Mouse (Mus musculus) macrophage (primary cell): ENCODE results near the gene Olfr681. TPM values are rescaled to one million over a fixed set of nuclear protein-coding genes. Genes with fewer than 3 reads are reported as not detected.
"Not testable (repeated sequence)": the region's sequence is repeated elsewhere in the genome, so short reads cannot be mapped to it uniquely, and the experiment has no call there.

Source experiments
- H3K27ac ChIP-seq: fragments of 350-480 bp; formaldehyde crosslinking; 2 replicates; pipeline ENCODE4 v1.9.0; 2021
- H3K36me3 ChIP-seq: fragments of 350-480 bp; formaldehyde crosslinking; 2 replicates; pipeline ENCODE4 v1.9.0; 2021; ENCODE audit errors: inconsistent target
- H3K4me3 ChIP-seq: fragments of 350-480 bp; formaldehyde crosslinking; 2 replicates; pipeline ENCODE4 v1.9.0; 2021; ENCODE audit errors: inconsistent target
- H3K79me2 ChIP-seq: fragments of 350-480 bp; formaldehyde crosslinking; 2 replicates; pipeline ENCODE4 v1.9.0; 2021; ENCODE audit errors: inconsistent target
- WGBS: methylation state at CpG from one replicate; pipeline ENCODE4 v1.1.7; 2026; ENCODE audit warnings: inconsistent platforms; ENCODE audit not compliant: missing documents; 5-methylcytosine and 5-hydroxymethylcytosine counted together
- polyA plus RNA-seq: library from polyadenylated mRNA; stranded (reverse); fragments of 250-400 nt; gene quantifications from 3 replicates; pipeline ENCODE4 v1.2.4, GENCODE M21; 2018; ENCODE audit warnings: inconsistent platforms
- total RNA-seq, 78 experiments: library from RNA; depleted of rRNA; stranded (reverse); fragments of 250-400 nt; gene quantifications; 1 replicate in 9 of 78; 2 replicates in 24 of 78; 3 replicates in 43 of 78; 4 replicates in 2 of 78; pipeline ENCODE4 v1.2.4; 2018; ENCODE audit warnings: inconsistent platforms in 56 of 78

Olfr681 gene
- not detected for total RNA-seq (2018; cell fraction: chromatin; rRNA removed)
- not detected for total RNA-seq (2018; cell fraction: cytosol; rRNA removed)
- total RNA-seq (2018; cell fraction: nucleus; rRNA removed), result not detected
- not detected in 3 replicates for polyA plus RNA-seq

DNA sequence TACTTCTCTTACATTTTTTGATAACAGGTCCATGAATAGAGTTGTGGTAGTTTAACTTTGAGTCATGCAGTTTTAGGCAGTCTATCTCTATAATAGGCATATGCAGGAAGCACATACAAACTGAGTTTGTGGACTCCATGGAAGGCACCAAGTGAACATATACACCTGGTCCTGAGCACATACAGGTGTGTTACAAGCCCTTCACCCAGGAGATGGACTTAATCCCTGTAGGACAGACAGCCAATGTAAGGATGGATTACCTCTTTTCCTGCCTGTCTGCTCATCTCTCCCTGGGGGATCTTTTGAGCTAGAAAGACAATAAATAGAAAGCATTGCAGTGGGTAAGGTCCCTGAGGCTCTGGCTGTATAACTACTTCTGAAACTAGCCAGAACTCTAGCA is at the start of gene Olfr681:
TSS of gene Olfr681 (plus strand) at position 301 of the 400 bp plus-strand sequence.
- no peak within 1 kb of the TSS for H3K27ac ChIP-seq
- no peaks in the 10 kb centered on the region for H3K36me3 ChIP-seq
- no peaks in the 10 kb centered on the region for H3K79me2 ChIP-seq
- no peak within 1 kb of the TSS for H3K4me3 ChIP-seq

DNA sequence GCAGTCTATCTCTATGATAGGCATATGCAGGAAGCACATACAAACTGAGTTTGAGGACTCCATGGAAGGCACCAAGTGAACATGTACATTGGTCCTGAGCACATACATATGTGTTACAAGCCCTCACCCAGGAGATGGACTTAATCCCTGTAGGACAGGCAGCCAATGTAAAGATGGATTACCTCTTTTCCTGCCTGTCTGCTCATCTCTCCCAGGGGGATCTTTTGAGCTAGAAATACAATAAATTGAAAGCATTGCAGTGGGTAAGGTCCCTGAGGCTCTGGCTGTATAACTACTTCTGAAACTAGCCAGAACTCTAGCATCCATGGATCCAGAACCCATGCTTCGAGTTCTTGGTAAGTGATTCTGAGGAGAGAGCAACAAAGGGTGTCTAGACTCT is 35.7 kb upstream of the Olfr681 start, which contains the start of gene Olfr679:
TSS of gene Olfr679 (plus strand) at position 301 of the 400 bp plus-strand sequence.
- Histone ChIP-seq H3K79me2 (no peaks in the 10 kb centered on the region), H3K4me3 (no peak within 1 kb of the TSS), H3K36me3 (no peaks in the 10 kb centered on the region), H3K27ac (no peak within 1 kb of the TSS)
- 23% methylated on average over 1 of the region's 1 CpGs for WGBS

DNA sequence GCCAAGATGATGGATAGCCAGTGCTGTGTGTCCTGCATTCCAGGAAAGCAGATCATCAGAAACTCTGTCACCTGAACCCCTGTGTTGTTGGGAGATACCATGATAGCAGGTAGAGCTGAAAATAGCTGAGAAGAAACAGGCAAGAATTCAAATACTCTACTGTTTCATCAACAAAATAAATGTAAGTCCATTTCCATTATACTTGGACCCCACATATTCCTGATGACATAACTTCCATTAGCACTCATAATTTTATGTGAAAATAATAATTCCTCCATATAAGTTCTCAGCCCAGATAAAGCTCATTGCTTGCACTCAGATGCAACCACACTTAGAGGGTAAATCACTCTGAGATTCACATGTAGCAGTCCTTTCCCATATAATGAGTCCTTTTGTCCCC is 23.9 kb upstream of the Olfr681 start, which contains the start of gene Olfr680-ps1:
TSS of gene Olfr680-ps1 (minus strand) at position 101 of the 400 bp plus-strand sequence.
- not testable (repeated sequence) for H3K36me3 ChIP-seq, H3K4me3 ChIP-seq, H3K27ac ChIP-seq

DNA sequence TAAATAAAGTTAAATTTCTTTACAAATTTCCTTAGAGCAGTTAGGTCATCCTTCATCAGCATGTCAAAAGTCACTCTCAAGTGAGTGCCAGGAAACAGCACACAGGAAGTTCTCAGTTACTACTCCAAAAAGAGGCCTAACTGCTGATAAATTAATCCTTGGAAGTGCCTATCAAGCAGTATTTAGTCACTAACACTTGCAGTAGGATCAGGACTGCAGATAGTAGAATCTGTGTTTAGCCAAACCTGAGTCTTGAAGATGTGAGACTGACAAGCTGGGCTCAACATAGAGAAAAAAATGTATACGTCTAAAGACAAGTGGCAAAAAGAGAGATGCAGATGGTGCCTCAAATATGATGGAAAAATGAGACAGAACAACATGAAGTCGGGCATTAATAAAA is 24.6 kb downstream of the Olfr681 start:
- Histone ChIP-seq H3K4me3 (no peak overlapping the region), H3K36me3 (no peaks in the 10 kb centered on the region), H3K27ac (no peak overlapping the region), H3K79me2 (no peaks in the 10 kb centered on the region)
- 40% methylated on average over 1 of the region's 2 CpGs for WGBS

More for the DNA sequence above, 23.9 kb upstream of the Olfr681 start, which contains the start of gene Olfr680-ps1:
- H3K79me2 ChIP-seq, result not testable (repeated sequence)

DNA sequence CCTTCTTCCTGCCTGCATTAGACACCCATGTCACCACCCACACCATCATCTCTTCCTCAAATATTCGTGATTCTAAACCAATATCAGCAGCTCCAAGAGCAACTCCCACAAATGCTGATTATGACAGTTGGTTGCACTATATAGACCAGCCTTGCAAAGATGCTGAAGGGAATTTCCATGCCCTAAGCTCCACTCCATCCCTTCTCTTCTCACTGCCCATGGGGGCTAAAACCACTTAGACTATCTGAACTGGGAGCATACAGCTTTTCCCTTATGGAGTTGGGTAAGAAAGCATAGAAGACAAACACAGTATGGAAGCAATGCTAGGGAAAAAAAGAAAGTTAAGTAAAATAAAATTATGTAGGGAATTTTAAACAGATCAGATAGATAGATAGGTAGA is 30.3 kb downstream of the Olfr681 start, which contains the start of gene Olfr683:
TSS of gene Olfr683 (minus strand) at position 101 of the 400 bp plus-strand sequence.
- Histone ChIP-seq H3K79me2 (no peaks in the 10 kb centered on the region), H3K27ac (no peak within 1 kb of the TSS), H3K36me3 (no peaks in the 10 kb centered on the region), H3K4me3 (no peak within 1 kb of the TSS)
- WGBS, result 64% methylated on average over 1 of the region's 1 CpGs

DNA sequence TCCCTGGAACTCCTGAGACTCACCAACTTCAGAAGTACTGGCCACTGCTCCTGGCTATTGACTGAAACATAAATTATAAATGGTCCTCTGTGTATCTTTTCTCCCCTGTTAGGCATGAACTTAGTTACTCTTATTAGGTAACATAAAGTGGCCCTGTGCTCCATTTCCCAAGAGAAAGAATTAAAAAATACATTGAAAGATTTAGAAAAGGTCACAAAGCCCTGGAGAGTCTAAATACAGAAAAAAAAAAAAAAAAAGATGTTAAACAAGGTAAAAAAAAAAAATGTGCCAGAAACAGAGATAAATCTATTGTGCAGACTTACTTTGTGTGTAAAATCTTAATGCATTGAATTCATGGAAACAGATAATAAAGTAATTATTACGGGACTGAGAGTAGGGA is 46.9 kb downstream of the Olfr681 start, which contains the start of gene Olfr684:
TSS of gene Olfr684 (minus strand) at position 101 of the 400 bp plus-strand sequence.
- H3K4me3 ChIP-seq, result no peak within 1 kb of the TSS
- H3K79me2 ChIP-seq, result no peaks in the 10 kb centered on the region
- H3K36me3 ChIP-seq, result no peaks in the 10 kb centered on the region
- no peak within 1 kb of the TSS for H3K27ac ChIP-seq
- 69% methylated on average over 1 of the region's 1 CpGs for WGBS

DNA sequence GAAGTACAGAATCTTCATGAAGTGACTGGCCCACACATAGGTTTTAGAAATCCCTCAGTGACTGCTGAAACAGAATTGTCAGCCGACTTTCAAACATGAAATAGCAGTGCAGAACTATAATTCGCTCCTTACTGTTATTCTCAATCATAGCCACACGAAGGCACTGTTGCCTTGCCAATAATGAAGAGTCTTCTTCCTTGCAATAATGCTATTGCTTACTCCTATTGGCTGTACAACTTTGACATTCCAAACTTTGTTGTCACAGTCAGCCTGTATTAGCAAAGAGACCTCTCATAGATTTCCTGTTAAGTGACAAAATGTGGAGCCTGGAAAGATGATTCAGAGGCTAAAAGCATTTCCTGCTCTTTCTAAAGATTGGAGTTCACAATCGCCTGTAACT is 54.1 kb downstream of the Olfr681 start:
- no peaks in the 10 kb centered on the region for H3K79me2 ChIP-seq
- H3K27ac ChIP-seq, result no peak overlapping the region
- no peak overlapping the region for H3K4me3 ChIP-seq
- no peaks in the 10 kb centered on the region for H3K36me3 ChIP-seq
- 50% methylated on average over 4 of the region's 4 CpGs for WGBS

Other genes with a start within 250 kb of the Olfr681 start
- gene Olfr665, start 238.8 kb upstream of the Olfr681 start, polyA plus RNA-seq, result not detected in 3 replicates
- gene Olfr666, start 220.9 kb upstream of the Olfr681 start, polyA plus RNA-seq, result not detected in 3 replicates
- gene Olfr667, start 195.4 kb upstream of the Olfr681 start, polyA plus RNA-seq, result not detected in 3 replicates
- gene Olfr668, start 188.8 kb upstream of the Olfr681 start, polyA plus RNA-seq, result not detected in 3 replicates
- gene Olfr669, start 182.6 kb upstream of the Olfr681 start, polyA plus RNA-seq, result not detected in 3 replicates
- not detected in 3 replicates for gene Olfr670, start 154.2 kb upstream of the Olfr681 start, polyA plus RNA-seq
- gene Olfr671, start 137.7 kb upstream of the Olfr681 start, polyA plus RNA-seq, result not detected in 3 replicates
- not detected in 3 replicates for gene Olfr672, start 114.8 kb upstream of the Olfr681 start, polyA plus RNA-seq
- gene Olfr675, start 88.4 kb upstream of the Olfr681 start, polyA plus RNA-seq, result not detected in 3 replicates
- not detected in 3 replicates for gene Olfr676, start 84.1 kb upstream of the Olfr681 start, polyA plus RNA-seq
- not detected in 3 replicates for gene Olfr677, start 65.5 kb upstream of the Olfr681 start, polyA plus RNA-seq
- gene Olfr678, start 52.4 kb upstream of the Olfr681 start, polyA plus RNA-seq, result not detected in 3 replicates
- gene Olfr679, start 35.6 kb upstream of the Olfr681 start, polyA plus RNA-seq, result not detected in 3 replicates
- gene Olfr680-ps1, start 24.0 kb upstream of the Olfr681 start, polyA plus RNA-seq, result not detected in 3 replicates
- not detected in 3 replicates for gene Olfr683, start 30.2 kb downstream of the Olfr681 start, polyA plus RNA-seq
- gene Olfr684, start 46.8 kb downstream of the Olfr681 start, polyA plus RNA-seq, result not detected in 3 replicates
- gene Olfr685, start 69.2 kb downstream of the Olfr681 start, polyA plus RNA-seq, result not detected in 3 replicates
- gene Olfr686, start 90.6 kb downstream of the Olfr681 start, polyA plus RNA-seq, result not detected in 3 replicates
- gene Olfr688, start 171.3 kb downstream of the Olfr681 start, polyA plus RNA-seq, result not detected in 3 replicates
- gene Olfr689, start 194.3 kb downstream of the Olfr681 start, polyA plus RNA-seq, result not detected in 3 replicates
- not detected in 3 replicates for gene Olfr690, start 217.3 kb downstream of the Olfr681 start, polyA plus RNA-seq
- gene Olfr691, start 225.4 kb downstream of the Olfr681 start, polyA plus RNA-seq, result not detected in 3 replicates